Mouse (Mus musculus) left cerebral cortex, postnatal 36 days (tissue): ENCODE data around the gene Heatr5a. TPM values are rescaled to one million over a fixed set of nuclear protein-coding genes. Genes with fewer than 3 reads are reported as not detected.

ENCODE experiments used
- DNase-seq, 2 experiments: peaks; one replicate each; pipeline ENCODE4 v3.0.0; 2021 to 2022; ENCODE audit warnings: low spot score in 2 of 2, mixed read lengths in 1 of 2
- intact Hi-C: fragments of 180-260 bp; cut with DNase I; formaldehyde crosslinking; loops from one replicate; pipeline ENCODE4 v1.15.1; 2025
- total RNA-seq, 2 experiments: library from RNA; stranded (reverse); gene quantifications; 2 replicates each; pipeline ENCODE4 v1.2.3; 2021

Heatr5a gene
- total RNA-seq, 2 experiments from 2014 or later, result 5.5 to 8.4 TPM

- no peak for DNase-seq
- intact Hi-C loops, result no loop called here
Measured at GRCm38 (mm10) chr12:51827958-51828650, 143.0 kb downstream of the Heatr5a start.

Other genes with a start within 250 kb of the Heatr5a start
- gene Hectd1, start 141.8 kb downstream of the Heatr5a start, total RNA-seq, result 10 to 100 TPM; 80.3 to 85.1 TPM
- 10 to 100 TPM in 1 of 2 experiments, 1 to 10 TPM in 1; 9.4 to 11.6 TPM for gene Dtd2, start 35.2 kb upstream of the Heatr5a start, total RNA-seq
- not detected for gene Gpr33, start 56.7 kb upstream of the Heatr5a start, total RNA-seq
- 1 to 10 TPM; 4.5 to 5.0 TPM for gene Nubpl, start 126.4 kb upstream of the Heatr5a start, total RNA-seq